8 mouse cellular contexts compared by ENCODE assay signal in the genomic region with DNA sequence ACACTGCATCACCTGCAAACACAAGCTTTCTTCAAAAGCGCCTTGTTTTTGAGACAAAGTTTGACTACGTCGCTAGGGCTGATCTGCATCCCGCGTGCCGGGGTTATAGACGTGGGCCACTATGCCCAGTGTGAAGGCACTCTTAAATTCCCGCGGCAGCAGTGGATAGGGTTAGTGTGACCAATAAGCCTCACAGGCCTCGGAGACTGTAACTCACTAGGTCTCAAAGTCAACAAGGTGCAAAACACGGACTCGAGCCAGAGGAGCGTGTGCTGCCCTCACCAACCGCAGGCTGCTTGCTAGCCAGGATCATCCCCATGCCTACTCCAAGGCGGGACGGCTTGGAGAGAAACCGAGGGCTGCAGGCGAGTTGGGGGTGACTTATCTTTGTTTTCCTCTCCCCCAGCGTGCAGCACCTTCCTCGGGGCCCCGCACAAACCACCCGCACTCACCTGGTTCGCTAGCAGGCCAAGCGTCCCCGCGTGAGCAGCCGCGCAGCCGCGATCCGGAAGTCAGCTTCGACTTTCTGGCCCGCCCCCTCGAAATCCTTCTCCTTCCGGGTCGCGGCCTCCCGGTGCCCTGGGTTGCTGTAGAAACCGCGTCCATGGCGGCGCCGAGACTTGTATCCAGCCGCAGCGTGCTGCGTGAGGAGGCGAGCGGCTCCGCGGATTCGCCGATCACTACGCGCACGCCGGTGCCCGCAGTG. TPM values are rescaled to one million over a fixed set of nuclear protein-coding genes. Genes with fewer than 3 reads are reported as not detected.
DNase-seq lines count a peak whose midpoint lies in the region; ATAC-seq and TF ChIP-seq lines count a peak whose summit lies in the region.

A gene (plus strand): TSS at position 582 of the 706 bp plus-strand sequence.

- H3K9me3 ChIP-seq in heart, embryonic 15.5 days (replicated peaks) = no peaks in the 10 kb centered on the region
- no peaks in the 10 kb centered on the region for H3K9me3 ChIP-seq in liver, embryonic 14.5 days (ENCODE audit: control insufficient read depth, low read length)
- H3K9me3 ChIP-seq in neural tube, embryonic 11.5 days (ENCODE audit: control insufficient read depth, low read length) = no peaks in the 10 kb centered on the region
- no peaks in the 10 kb centered on the region for H3K9me3 ChIP-seq in stomach, postnatal 0 days (ENCODE audit: control insufficient read depth, low read length)

- WGBS in heart, embryonic 15.5 days = under 1% methylated on average over 57 of the region's 57 CpGs
- under 1% methylated on average over 57 of the region's 57 CpGs for WGBS in liver, embryonic 14.5 days (ENCODE audit: insufficient replicate concordance)
- WGBS in neural tube, embryonic 11.5 days = under 1% methylated on average over 57 of the region's 57 CpGs
- WGBS in stomach, postnatal 0 days = under 1% methylated on average over 56 of the region's 57 CpGs

- peak within 1 kb of the TSS; percentile 73 for H3K9ac ChIP-seq in heart, embryonic 15.5 days
- peak within 1 kb of the TSS; percentile 80 for H3K9ac ChIP-seq in liver, embryonic 14.5 days (replicated peaks)
- H3K9ac ChIP-seq in neural tube, embryonic 11.5 days (ENCODE audit: low read length) = peak within 1 kb of the TSS; percentile 73
- peak within 1 kb of the TSS; percentile 76 for H3K9ac ChIP-seq in stomach, postnatal 0 days (ENCODE audit: low read length)

- peak; percentile 93 for DNase-seq in CD4-positive, CD25-positive, alpha-beta regulatory T cell, adult 2 months (ENCODE audit: low read depth, low spot score)
- peak; percentile 70 for DNase-seq in fibroblast of lung, adult 2 months (ENCODE audit: low read depth)
- peak; percentile 93 to 94 for DNase-seq in kidney, postnatal 25 days
- peak; percentile 75 to 79 (median 77) for DNase-seq in liver, embryonic 14.5 days (ENCODE audit: low read depth in 3 of 3, low spot score in 3 of 3)
- peak; percentile 95 for DNase-seq in neural tube, embryonic 11.5 days (ENCODE audit: low spot score)
- peak; percentile 96 for DNase-seq in stomach, postnatal 0 days (ENCODE audit: low spot score)

- TF ChIP-seq CTCF in liver, embryonic 14.5 days (IDR thresholded peaks at IDR 0.05; ENCODE audit: low read depth) = peak; percentile 7; the same call in 1 of the 2 replicates
- no peak for TF ChIP-seq CTCF in stomach, postnatal 0 days (IDR thresholded peaks at IDR 0.05; ENCODE audit: low read depth)

- peak within 1 kb of the TSS; percentile 76 for H3K4me2 ChIP-seq in heart, embryonic 15.5 days
- peak within 1 kb of the TSS; percentile 80 for H3K4me2 ChIP-seq in liver, embryonic 14.5 days (ENCODE audit: low read depth)
- H3K4me2 ChIP-seq in neural tube, embryonic 11.5 days (ENCODE audit: low read depth) = peak within 1 kb of the TSS; percentile 88
- peak within 1 kb of the TSS; percentile 81 for H3K4me2 ChIP-seq in stomach, postnatal 0 days (replicated peaks; ENCODE audit: low read depth)

- peak within 1 kb of the TSS; percentile 40; the same call in 1 of the 2 replicates for H3K27ac ChIP-seq in brown adipose tissue, adult 24 weeks (replicated peaks; ENCODE audit: low read depth, low read length)
- H3K27ac ChIP-seq in heart, embryonic 15.5 days = peak within 1 kb of the TSS; percentile 64
- no peak within 1 kb of the TSS for H3K27ac ChIP-seq in liver, embryonic 14.5 days
- peak within 1 kb of the TSS; percentile 70 for H3K27ac ChIP-seq in neural tube, embryonic 11.5 days (ENCODE audit: low read depth, low read length)
- H3K27ac ChIP-seq in stomach, postnatal 0 days (replicated peaks) = peak within 1 kb of the TSS; percentile 81

- peaks cover 20% of the 10 kb centered on the region for H3K36me3 ChIP-seq in heart, embryonic 15.5 days
- peaks cover 3% of the 10 kb centered on the region for H3K36me3 ChIP-seq in liver, embryonic 14.5 days (replicated peaks; ENCODE audit: control insufficient read depth, insufficient read depth, low read depth)
- H3K36me3 ChIP-seq in neural tube, embryonic 11.5 days (ENCODE audit: control insufficient read depth, insufficient read depth, low read length) = peaks cover 10% of the 10 kb centered on the region
- H3K36me3 ChIP-seq in stomach, postnatal 0 days (ENCODE audit: control insufficient read depth, insufficient read depth, low read length) = 0 out of 2 replicates have a peak, but pooled peaks cover 2% of the 10 kb centered on the region

- no peaks in the 10 kb centered on the region for H3K27me3 ChIP-seq in heart, embryonic 15.5 days
- H3K27me3 ChIP-seq in liver, embryonic 14.5 days (ENCODE audit: control insufficient read depth, insufficient read depth, low read length) = no peaks in the 10 kb centered on the region
- H3K27me3 ChIP-seq in neural tube, embryonic 11.5 days (ENCODE audit: control insufficient read depth, insufficient read depth, low read length) = no peaks in the 10 kb centered on the region
- no peaks in the 10 kb centered on the region for H3K27me3 ChIP-seq in stomach, postnatal 0 days (ENCODE audit: control insufficient read depth, insufficient read depth, low read length)

- peaks cover 25% of the 10 kb centered on the region for H3K4me1 ChIP-seq in brown adipose tissue, adult 24 weeks (ENCODE audit: control insufficient read depth, insufficient read depth, insufficient read length, low read length)
- peaks cover 33% of the 10 kb centered on the region for H3K4me1 ChIP-seq in heart, embryonic 15.5 days (replicated peaks)
- H3K4me1 ChIP-seq in liver, embryonic 14.5 days (replicated peaks; ENCODE audit: control insufficient read depth in 2 of 2, insufficient read depth in 2 of 2, low read length in 1 of 2) = peaks cover 2 to 7% of the 10 kb centered on the region in 2 experiments; a peak in 3 of 4 replicates
- H3K4me1 ChIP-seq in neural tube, embryonic 11.5 days (ENCODE audit: control insufficient read depth, insufficient read depth, low read length) = peaks cover 7% of the 10 kb centered on the region; the same call in 1 of the 2 replicates
- no peaks in the 10 kb centered on the region; the same call in 1 of the 2 replicates for H3K4me1 ChIP-seq in stomach, postnatal 0 days (replicated peaks; ENCODE audit: control insufficient read depth, insufficient read depth)

- TF ChIP-seq EP300 in liver, embryonic 14.5 days (IDR thresholded peaks at IDR 0.05; ENCODE audit: low read depth) = no peak
- no peak for TF ChIP-seq EP300 in stomach, postnatal 0 days (optimal IDR thresholded peaks at IDR 0.05)

- ATAC-seq in heart, embryonic 15.5 days (replicated peaks; ENCODE audit: insufficient number of reproducible peaks, insufficient read depth, low FRiP score, low read depth) = peak; percentile 91
- peak; percentile 93 for ATAC-seq in liver, embryonic 14.5 days (ENCODE audit: insufficient read depth)
- ATAC-seq in neural tube, embryonic 11.5 days (ENCODE audit: insufficient read depth, low FRiP score, low TSS enrichment) = peak; percentile 97
- peak; percentile 96 for ATAC-seq in stomach, postnatal 0 days (ENCODE audit: low FRiP score, low TSS enrichment)

- H3K4me3 ChIP-seq in brown adipose tissue, adult 24 weeks (ENCODE audit: insufficient read depth, low read depth, low read length) = peak within 1 kb of the TSS; percentile 79
- peak within 1 kb of the TSS; percentile 97 for H3K4me3 ChIP-seq in heart, embryonic 15.5 days
- peak within 1 kb of the TSS; percentile 82 to 89 for H3K4me3 ChIP-seq in liver, embryonic 14.5 days (ENCODE audit: insufficient read depth in 1 of 2, low read depth in 2 of 2, low read length in 2 of 2)
- H3K4me3 ChIP-seq in neural tube, embryonic 11.5 days (ENCODE audit: low read depth, low read length) = peak within 1 kb of the TSS; percentile 84
- H3K4me3 ChIP-seq in stomach, postnatal 0 days (ENCODE audit: low read depth, low read length) = peak within 1 kb of the TSS; percentile 80

RNA-seq across cellular contexts. Expression of the gene that starts here (rescaled TPM):
- polyA plus RNA-seq in brown adipose tissue, adult 24 weeks (2012; ENCODE audit: insufficient read depth, insufficient read length, missing spikeins) = 1.3 and 3.8 TPM in 2 replicates
- 1.0 and 1.5 TPM in 2 replicates for polyA plus RNA-seq in heart, embryonic 15.5 days (2015; fragmentation: Nextera tagmentation; extraction: Ambion mirVana)
- 0.21 and 0.40 TPM in 2 replicates for polyA plus RNA-seq in liver, embryonic 14.5 days (2012; rRNA removed)
- 0.22 and 0.27 TPM in 2 replicates for polyA plus RNA-seq in liver, embryonic 14.5 days (2014; fragmentation: Nextera tagmentation; extraction: Ambion mirVana)
- 2.9 and 3.2 TPM in 2 replicates for polyA plus RNA-seq in neural tube, embryonic 11.5 days (2014; fragmentation: Nextera tagmentation; extraction: Ambion mirVana)
- 1.1 and 1.5 TPM in 2 replicates for polyA plus RNA-seq in stomach, postnatal 0 days (2015; fragmentation: Nextera tagmentation; extraction: Ambion mirVana)

Comparison
In these comparisons a context has a peak if more than half of its experiments do, and no peak if none do; other contexts are left out.
1. Peak in DNase-seq, ATAC-seq, H3K4me3 ChIP-seq, H3K9ac ChIP-seq and H3K4me2 ChIP-seq in liver, embryonic 14.5 days; RNA of the gene not detected or under 1 TPM.